Mouse (Mus musculus) gastrocnemius, postnatal 25 days (tissue): ENCODE measurements at regions not wholly inside any gene's neighbourhood (a gene's known extent, or its start where the extent isn't known, plus 50 kb on each side); places are given as distances from the start of the nearest gene placed in this dataset.

Experiments used
- DNase-seq: peaks from one replicate; pipeline ENCODE4 v3.0.0; 2022

DNA sequence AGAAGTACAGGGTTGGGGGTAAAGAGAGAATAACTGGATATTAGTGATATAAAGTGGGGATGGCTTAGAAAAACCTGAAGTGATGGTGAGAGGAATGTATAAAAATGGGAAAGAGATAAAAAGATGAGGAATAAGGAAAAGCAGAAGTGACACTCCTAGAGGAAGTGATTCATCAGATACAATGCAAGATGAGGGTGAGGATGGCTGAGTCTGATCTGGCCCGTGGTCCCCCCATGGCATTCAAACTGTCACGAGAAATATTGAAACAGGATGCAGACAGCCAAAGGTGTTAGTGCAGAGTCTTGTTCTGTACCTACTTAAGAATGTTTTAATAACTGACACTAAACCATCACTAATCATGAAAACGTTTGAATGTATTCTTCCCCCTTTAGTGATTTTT, 56.2 kb upstream of the Kitl start:
- no peak for DNase-seq

DNA sequence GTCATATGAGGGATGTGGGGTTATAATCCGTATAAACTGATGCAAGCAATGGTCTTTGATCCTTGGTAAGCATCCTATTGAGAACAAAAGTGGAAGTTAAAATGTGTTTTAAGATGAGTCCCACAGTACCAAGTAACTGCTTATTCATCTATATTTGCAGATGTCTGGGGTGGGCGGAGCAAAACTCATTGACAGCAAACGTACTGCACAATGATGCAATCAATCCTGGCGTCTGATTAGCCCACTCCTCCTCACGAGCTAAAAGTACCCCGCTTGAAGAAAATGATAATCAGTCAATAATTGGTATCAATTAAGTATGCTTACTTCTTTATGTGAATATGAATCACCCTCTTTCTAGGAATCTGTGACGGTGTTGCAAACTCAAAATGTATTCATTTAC, 62.9 kb upstream of the Kitl start:
- DNase-seq = no peak

DNA sequence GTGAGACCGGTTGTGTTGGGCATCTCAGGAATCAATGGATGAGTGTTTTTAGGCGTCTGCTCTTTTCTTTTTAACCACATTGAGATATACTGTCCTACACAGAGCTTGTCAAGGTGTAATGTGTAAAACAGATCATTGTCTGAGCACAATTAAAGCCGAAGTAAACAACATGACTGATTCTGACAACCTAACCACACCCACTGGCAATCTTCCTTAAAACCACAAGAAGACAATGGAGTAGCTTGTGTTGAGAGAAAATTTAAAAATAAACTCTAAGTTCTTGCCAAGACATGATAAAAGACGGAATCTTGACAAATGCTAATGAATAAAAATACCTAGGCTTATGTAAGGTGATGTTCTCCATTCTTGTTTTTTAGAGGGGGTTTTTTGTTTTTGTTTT, 63.7 kb upstream of the Kitl start:
- DNase-seq = no peak

- no peak for DNase-seq
These were observed 64.1 kb upstream of the Kitl start for GRCm38 (mm10) chr10:99951316-99951715.

- no peak for DNase-seq
These were observed 66.7 kb upstream of the Kitl start for GRCm38 (mm10) chr10:99948740-99949139.

DNA sequence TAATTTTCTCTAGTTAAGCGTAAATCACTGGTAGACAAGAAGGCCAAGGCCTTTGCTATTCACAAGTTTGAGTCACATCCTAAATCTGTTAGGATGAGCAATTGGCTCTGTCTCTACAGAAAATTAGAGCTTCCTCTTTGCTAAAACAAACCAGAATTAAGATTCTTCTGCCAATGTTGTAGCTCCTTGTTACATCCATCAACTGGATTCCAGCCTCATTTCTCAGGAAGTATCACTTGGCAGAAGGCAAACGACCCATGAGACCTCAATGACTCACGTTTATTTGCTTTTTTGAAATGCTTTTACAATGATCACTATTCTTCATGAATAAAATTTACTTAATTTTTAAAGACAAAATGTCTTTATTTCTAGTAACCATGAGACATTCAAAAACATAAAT, 70.0 kb upstream of the Kitl start:
- no peak for DNase-seq

DNA sequence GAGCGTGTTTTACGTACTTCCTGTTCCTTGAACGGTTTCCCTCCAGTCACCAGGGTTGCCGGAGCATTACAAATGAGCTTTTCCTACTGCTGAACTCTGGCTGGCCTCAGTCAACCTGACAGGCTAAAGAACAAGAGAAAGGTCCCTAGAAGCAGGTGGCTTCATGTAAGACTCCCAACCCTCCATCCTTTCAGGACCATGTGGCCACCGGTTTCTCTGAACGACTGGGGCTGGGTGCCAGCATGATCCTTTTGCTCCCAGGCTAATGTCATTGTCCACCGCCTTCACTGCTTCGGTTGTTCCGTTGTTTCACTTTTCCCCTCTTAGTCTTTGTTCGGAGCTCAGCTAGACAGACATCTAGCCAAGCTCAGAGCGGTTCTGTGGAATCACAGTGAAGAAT, 73.8 kb upstream of the Kitl start:
- no peak for DNase-seq

DNA sequence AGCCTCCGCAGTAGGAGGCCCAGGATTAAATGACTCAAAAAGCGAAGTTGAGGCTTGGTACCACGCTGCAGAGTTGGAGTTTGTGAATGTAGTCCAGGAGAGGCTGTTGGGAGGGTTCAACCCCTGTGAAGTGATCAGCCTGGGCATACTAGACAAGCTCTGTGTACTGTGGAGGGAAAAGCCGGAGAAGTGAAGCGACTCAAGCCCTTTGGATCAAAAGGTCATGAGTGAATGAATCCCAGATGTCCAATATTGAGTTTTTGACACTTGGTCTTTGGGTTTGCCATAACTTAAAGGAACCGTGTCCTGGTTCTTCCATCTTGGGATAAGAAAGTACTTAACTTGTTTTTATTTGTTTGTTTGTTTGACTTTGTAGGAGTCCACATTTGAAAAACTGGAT, 76.5 kb upstream of the Kitl start:
- DNase-seq = no peak

DNA sequence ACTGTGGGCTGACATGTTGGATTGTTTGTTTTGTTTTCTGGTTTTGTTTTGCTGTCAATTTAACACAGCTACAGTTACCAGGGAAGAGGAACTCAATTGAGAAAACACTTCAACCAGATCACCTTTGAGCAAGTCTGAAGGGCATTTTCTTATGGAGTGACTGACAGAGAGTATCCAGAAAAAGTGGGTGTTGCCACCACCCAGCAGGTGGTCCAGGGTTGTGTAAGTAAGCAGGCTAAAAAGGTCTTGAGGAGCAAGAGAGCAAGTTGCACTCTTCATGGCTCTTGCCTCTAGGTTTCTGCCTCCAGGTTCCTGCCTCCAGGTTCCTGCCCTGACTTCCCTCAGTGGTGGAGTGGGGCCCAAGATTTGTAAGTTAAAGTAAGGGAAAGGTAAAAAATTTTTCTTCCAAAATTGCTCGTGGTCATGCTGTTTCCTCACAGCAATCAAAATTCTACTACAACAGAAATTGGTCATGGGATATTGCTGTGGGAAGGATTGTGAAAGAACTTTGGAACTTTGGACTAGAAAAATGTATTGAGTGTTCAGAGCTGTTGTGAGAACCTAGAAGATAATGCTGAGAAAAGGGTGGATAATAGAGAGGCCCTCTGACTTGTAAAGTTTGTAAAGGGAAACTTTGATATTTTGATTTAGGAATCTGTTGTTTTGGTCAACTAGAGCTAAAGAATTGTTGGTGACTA, 77.4 kb upstream of the Kitl start:
- no peak for DNase-seq

DNA sequence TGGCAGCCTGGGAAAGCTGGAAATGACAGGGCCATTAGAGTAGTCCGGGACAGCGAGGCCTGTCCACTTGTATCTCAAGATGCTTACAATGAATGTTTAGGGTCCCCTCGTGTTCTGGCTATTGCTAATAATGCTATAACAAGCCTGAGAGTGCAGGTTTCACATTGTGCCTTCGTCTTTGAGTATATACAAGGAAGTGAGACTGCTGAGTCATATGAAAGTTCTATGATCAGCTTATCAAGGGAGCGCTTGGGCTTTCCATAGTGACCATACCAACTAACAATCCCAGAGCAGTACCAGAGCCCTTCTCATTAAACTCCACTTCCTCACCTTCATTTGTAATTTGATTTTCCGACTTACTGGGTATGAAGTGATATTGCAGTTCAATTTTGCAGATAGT, 86.2 kb upstream of the Kitl start:
- no peak for DNase-seq

DNA sequence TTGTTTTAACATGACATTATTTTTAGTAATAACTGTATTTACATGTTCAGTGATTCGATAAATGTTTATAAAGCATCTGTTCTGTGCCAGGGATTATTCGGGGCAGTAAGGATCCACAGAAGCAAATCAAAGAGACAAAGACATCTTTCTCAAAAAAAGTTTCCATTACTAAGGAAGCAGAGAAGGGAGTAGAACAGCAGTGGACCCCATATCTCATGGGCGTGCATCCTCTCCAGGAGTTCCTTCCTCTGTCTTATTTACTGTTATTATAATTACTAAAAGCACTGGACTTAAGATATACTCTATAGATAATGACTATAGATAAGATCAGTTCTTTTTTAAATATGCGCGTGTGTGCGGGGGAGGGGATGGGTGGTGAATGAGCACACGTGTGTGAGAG, 87.5 kb upstream of the Kitl start:
- DNase-seq = no peak

GRCm38 (mm10) chr10:99926327-99926954, 89.0 kb upstream of the Kitl start:
- DNase-seq = no peak

DNA sequence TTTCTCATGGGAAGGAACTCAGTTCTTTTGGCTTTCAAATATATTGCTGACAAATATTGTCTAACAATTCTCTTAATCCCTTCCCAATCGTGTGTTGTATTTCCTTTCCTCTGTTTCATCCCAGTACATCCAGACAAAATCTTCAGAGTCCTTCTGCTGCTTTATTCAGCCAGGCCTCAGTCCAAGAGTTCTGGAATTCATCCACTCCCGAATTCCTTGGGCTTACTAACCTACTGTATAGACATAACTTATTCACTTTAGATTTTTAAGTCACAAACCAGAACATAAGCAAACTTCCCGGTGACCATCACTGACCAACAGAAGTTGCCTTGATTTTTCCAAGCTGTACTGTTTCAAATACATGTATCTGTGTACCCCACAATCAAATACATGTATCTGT, 90.9 kb upstream of the Kitl start:
- no peak for DNase-seq

DNA sequence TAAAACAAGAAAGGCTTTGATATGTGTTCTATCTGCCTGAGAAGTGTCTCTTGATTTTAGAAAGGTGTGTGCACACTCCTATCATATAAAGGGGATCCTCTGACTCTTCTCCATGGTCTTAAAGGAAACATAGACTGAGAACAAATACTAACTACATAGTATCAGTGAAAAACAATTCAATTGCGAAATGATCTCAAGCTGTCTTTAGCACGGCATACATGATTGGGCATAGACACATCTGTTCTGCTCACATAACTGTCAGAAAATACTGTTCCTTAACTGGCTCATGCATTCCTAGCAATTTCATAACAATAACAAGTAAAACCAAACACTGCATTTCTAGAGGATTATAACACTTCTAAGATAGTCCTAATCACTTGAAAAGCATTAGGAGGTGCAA, 95.5 kb upstream of the Kitl start:
- no peak for DNase-seq

GRCm38 (mm10) chr10:99918567-99919320, 96.7 kb upstream of the Kitl start:
- no peak for DNase-seq

DNA sequence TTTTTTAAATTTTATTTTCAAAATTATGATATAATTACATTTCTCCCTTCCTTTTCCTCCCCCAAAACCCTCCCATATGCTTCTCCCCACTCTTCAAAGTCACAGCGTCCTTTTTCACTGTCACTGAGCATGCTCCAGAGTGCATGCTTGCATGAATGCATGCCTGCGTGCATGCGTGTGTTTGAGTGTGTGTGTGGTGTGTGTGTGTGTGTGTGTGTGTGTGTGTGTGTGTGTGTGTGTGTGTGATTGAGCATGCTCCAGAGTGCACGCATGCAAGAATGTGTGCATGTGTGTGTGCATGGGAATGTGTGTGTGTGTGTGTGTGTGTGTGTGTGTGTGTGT, 101.6 kb upstream of the Kitl start:
- DNase-seq = no peak

DNA sequence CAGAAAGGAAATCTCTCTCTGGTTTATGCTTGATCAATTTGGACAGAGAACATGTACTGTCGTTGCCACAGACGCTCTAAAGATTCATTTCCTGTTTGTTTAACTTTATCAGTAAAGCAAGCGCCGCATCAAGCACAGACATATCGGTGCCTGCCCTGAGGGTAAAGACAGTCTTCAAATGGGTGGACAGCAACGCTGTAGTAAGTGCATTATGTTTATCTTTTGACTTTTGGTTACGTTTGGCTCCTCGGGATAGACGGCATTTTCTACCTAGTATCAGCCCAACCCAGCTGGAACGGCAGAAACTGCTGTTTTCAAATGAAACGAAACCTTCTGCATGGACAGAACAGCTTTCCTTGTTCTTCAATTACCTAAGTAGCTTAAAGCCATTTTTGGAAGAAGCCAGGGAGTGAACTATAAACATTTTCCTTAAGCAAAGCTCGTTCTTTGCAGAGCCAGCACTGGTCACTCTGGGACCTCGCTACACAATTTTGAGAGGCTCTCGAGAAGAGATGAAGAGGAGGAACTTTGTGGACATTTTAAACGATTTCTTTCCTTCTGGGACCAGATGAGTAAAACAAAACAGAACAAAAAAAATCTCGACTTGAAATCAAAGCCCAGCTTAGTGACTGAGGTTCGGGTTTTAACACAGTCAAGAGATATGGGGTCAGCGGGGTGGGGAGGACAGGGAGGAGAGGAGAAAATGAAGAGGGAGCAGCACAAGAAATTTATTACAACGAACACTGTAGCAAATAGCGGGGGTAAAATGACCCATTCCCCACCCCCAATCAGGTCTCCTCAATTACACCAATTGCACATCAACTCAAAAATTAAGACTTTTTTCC, 102.2 kb upstream of the Kitl start:
- DNase-seq = no peak

GRCm38 (mm10) chr10:99910011-99910723, 105.3 kb upstream of the Kitl start:
- no peak for DNase-seq

GRCm38 (mm10) chr10:99908044-99908443, 107.4 kb upstream of the Kitl start:
- DNase-seq = no peak

DNA sequence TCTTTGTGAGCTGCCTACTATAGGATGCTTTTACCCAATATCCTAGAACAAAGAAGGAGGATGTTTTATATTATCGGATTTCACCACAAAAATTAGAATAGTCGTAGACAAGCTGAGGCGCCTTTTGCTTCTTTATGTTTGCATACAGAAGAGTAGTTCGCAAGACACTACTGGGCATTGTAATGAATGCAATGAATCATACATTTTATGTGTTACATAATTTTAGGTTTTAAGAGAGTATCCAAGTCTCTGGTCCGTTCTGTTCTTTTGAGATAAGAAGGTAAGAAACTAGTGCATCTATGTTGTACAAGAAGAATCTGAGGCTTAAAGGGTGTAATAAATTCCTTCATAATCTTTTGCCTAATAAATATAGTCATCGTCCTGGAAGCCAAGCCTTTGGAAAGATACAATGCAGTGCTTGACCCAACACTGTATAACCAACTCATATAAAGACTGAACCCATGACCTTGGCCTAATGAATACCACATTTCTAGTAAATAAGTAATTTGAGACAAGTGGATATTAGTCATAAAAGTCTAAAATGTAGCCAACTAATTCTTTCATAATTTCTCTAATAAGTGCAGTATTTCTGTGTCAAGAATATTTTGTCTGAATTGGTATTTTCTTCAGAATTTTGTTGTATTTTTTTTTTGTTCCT, 108.5 kb upstream of the Kitl start:
- DNase-seq = no peak
